Mouse (Mus musculus) embryonic fibroblast, embryonic 13.5 days (primary cell): ENCODE measurements around the gene Abraxas1.

Experiments
- CTCF ChIP-seq: IDR thresholded peaks from 2 replicates; pipeline ENCODE4 v1.5.1; 2011; ENCODE audit warnings: mild to moderate bottlenecking, control low read depth, low read length, moderate library complexity, borderline replicate concordance; ENCODE audit not compliant: insufficient read depth
- POLR2A ChIP-seq: IDR thresholded peaks from 2 replicates; pipeline ENCODE4 v1.6.1; 2011; ENCODE audit warnings: low read depth, mild to moderate bottlenecking, control low read depth, low read length, moderate library complexity

DNA sequence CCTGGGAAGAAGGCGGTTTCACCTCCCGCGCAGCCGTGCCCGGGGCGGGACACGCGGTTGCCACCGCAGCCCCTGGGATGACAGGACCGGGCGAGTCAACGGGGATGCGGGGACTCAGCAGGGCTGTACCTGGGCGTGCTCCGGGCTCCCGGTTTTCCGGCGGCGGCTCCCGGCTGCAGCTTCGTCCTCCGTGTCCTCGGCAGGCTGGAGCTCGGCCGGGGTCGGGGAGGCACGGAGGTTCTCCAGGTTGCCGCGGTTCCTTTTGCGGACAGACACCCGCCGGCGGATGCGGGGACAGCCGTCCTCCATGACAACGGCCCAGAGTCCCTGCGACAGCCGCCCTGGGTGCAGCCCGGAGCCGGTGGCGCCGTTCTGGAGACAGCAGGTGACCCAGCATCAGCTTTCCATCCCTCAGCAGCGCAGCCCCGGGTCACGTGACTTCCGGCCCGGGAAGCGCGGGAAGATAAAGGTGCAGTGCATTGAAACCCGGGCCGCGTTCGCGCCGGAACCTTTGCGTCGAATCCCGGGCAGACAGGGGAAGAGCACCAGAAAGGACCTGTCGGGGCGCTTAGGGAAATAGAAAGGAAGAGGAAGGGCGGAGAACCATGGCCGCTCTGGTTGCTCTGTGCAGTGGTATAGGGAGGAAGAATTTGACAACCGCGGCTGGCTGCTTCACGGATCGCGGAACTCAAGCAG lies 22.5 kb downstream of the Abraxas1 start, which contains the start of the genes Helq and Mrps18c:
- no peak for TF ChIP-seq CTCF
- peak; percentile 76 for TF ChIP-seq POLR2A
